Mouse (Mus musculus) CH12.LX (cell line): ENCODE data around the gene Tph2. TPM values are rescaled to one million over a fixed set of nuclear protein-coding genes. Genes with fewer than 3 reads are reported as not detected.
A peak's percentile ranks its signal among the peaks of the same experiment; 100 is the strongest.

Experiments used
- DNase-seq: peaks from one replicate; pipeline ENCODE4 v3.0.0-alpha.2; 2013; ENCODE audit errors: extremely low read depth
- H3K27ac ChIP-seq: 2 replicates; pipeline ENCODE4 v1.5.1; 2012; ENCODE audit warnings: low read depth, mild to moderate bottlenecking, control low read depth, moderate library complexity; ENCODE audit not compliant: insufficient read depth
- H3K27me3 ChIP-seq: replicated peaks from 2 replicates; pipeline ENCODE3; 2012; ENCODE audit warnings: inconsistent platforms
- H3K36me3 ChIP-seq, 2 experiments: replicated peaks in 1 of 2; 2 replicates each; pipeline versions ENCODE3 to v1.6.1; 2012; ENCODE audit warnings: inconsistent platforms in 1 of 2, low read length in 1 of 2, mild to moderate bottlenecking in 1 of 2, mixed read lengths in 1 of 2, moderate library complexity in 1 of 2; ENCODE audit not compliant: control insufficient read depth in 1 of 2, insufficient read depth in 1 of 2
- H3K4me1 ChIP-seq, 2 experiments: 2 replicates each; pipeline ENCODE4 v1.6.1; 2012; ENCODE audit warnings: inconsistent platforms in 1 of 2, moderate library complexity in 1 of 2; ENCODE audit not compliant: insufficient read depth in 2 of 2, control insufficient read depth in 1 of 2
- H3K4me2 ChIP-seq: 2 replicates; pipeline ENCODE4 v1.6.1; 2012; ENCODE audit warnings: low read depth, mild to moderate bottlenecking, control low read depth; ENCODE audit not compliant: poor library complexity, insufficient read depth, severe bottlenecking
- H3K4me3 ChIP-seq, 3 experiments: fragments of 150-350 bp in 1 of 3; sonication (generic) in 1 of 3; replicated peaks in 1 of 3; 2 replicates each; pipeline versions ENCODE3 to v1.5.1; 2011 to 2012; ENCODE audit warnings: low read depth in 2 of 3, low read length in 2 of 3, mild to moderate bottlenecking in 2 of 3, moderate library complexity in 2 of 3, control low read depth in 1 of 3, improper control_type of control experiment in 1 of 3, inconsistent platforms in 1 of 3, mixed read lengths in 1 of 3; ENCODE audit not compliant: poor library complexity in 1 of 3
- H3K79me2 ChIP-seq: replicated peaks from 2 replicates; pipeline ENCODE4 v1.6.1; 2012; ENCODE audit warnings: mild to moderate bottlenecking, moderate library complexity; ENCODE audit not compliant: control insufficient read depth, poor library complexity, insufficient read depth, severe bottlenecking; ENCODE audit errors: extremely low read depth
- H3K9ac ChIP-seq: 2 replicates; pipeline ENCODE4 v1.6.1; 2012; ENCODE audit warnings: low read depth, mild to moderate bottlenecking, control low read depth, moderate library complexity; ENCODE audit not compliant: insufficient read depth
- H3K9me3 ChIP-seq: replicated peaks from 2 replicates; pipeline ENCODE3; 2012; ENCODE audit warnings: low read length, inconsistent platforms, mixed read lengths
- BHLHE40 ChIP-seq: IDR thresholded peaks from 2 replicates; pipeline ENCODE4 v1.6.1; 2011; ENCODE audit warnings: mild to moderate bottlenecking, low read depth, low read length, improper control_type of control experiment
- CHD1 ChIP-seq: IDR thresholded peaks from 2 replicates; pipeline ENCODE4 v1.6.1; 2012; ENCODE audit warnings: low read depth, low read length, improper control_type of control experiment, inconsistent platforms
- CHD2 ChIP-seq: IDR thresholded peaks from 2 replicates; pipeline ENCODE4 v1.6.1; 2011; ENCODE audit warnings: low read length, improper control_type of control experiment
- CTCF ChIP-seq, 2 experiments: IDR thresholded peaks in 1 of 2; conservative IDR thresholded peaks in 1 of 2; 2 replicates each; pipeline ENCODE4 v1.5.1; 2011 to 2012; ENCODE audit warnings: low read depth in 2 of 2, low read length in 2 of 2, improper control_type of control experiment in 1 of 2, inconsistent platforms in 1 of 2, mild to moderate bottlenecking in 1 of 2, moderate library complexity in 1 of 2
- E2F4 ChIP-seq: IDR thresholded peaks from 2 replicates; pipeline ENCODE4 v1.6.1; 2011; ENCODE audit warnings: low read depth, low read length, improper control_type of control experiment; ENCODE audit not compliant: insufficient replicate concordance
- ELF1 ChIP-seq: IDR thresholded peaks from 2 replicates; pipeline ENCODE4 v1.6.1; 2014; ENCODE audit warnings: low read depth, mild to moderate bottlenecking, inconsistent platforms, low read length, improper control_type of control experiment
- ETS1 ChIP-seq: conservative IDR thresholded peaks from 2 replicates; pipeline ENCODE4 v1.6.1; 2012; ENCODE audit warnings: low read depth, mild to moderate bottlenecking, inconsistent platforms, low read length, improper control_type of control experiment, moderate library complexity
- GABPA ChIP-seq: IDR thresholded peaks from 2 replicates; pipeline ENCODE4 v1.6.1; 2012; ENCODE audit warnings: low read depth, low read length, improper control_type of control experiment, inconsistent platforms; ENCODE audit not compliant: insufficient replicate concordance
- HCFC1 ChIP-seq: IDR thresholded peaks from 2 replicates; pipeline ENCODE4 v1.6.1; 2012; ENCODE audit warnings: low read depth, mild to moderate bottlenecking, inconsistent platforms, low read length, improper control_type of control experiment
- IRF4 ChIP-seq: IDR thresholded peaks from 2 replicates; pipeline ENCODE4 v1.6.1; 2014; ENCODE audit warnings: low read depth, mild to moderate bottlenecking, inconsistent platforms, low read length, improper control_type of control experiment
- JUN ChIP-seq: IDR thresholded peaks from 2 replicates; pipeline ENCODE4 v1.6.1; 2011; ENCODE audit warnings: low read depth, mild to moderate bottlenecking, low read length, improper control_type of control experiment, moderate library complexity; ENCODE audit not compliant: insufficient read depth
- JUND ChIP-seq: conservative IDR thresholded peaks from 2 replicates; pipeline ENCODE4 v1.6.1; 2011; ENCODE audit warnings: low read depth, low read length, improper control_type of control experiment
- KAT2A ChIP-seq: IDR thresholded peaks from 2 replicates; pipeline ENCODE4 v1.6.1; 2012; ENCODE audit warnings: low read length, improper control_type of control experiment, inconsistent platforms; ENCODE audit not compliant: insufficient replicate concordance
- MAX ChIP-seq: IDR thresholded peaks from 2 replicates; pipeline ENCODE4 v1.6.1; 2011; ENCODE audit warnings: low read length, improper control_type of control experiment
- MAZ ChIP-seq: IDR thresholded peaks from 2 replicates; pipeline ENCODE4 v1.6.1; 2012; ENCODE audit warnings: low read depth, mild to moderate bottlenecking, inconsistent platforms, low read length, improper control_type of control experiment, moderate library complexity
- MEF2A ChIP-seq: IDR thresholded peaks from 2 replicates; pipeline ENCODE4 v1.6.1; 2014; ENCODE audit warnings: low read depth, mild to moderate bottlenecking, inconsistent platforms, low read length, improper control_type of control experiment, borderline replicate concordance
- MXI1 ChIP-seq: IDR thresholded peaks from 2 replicates; pipeline ENCODE4 v1.6.1; 2011; ENCODE audit warnings: mild to moderate bottlenecking, low read depth, low read length, improper control_type of control experiment
- MYC ChIP-seq: IDR thresholded peaks from 2 replicates; pipeline ENCODE4 v1.6.1; 2011; ENCODE audit warnings: low read depth, mild to moderate bottlenecking, improper control_type of control experiment, low read length
- NELFE ChIP-seq: IDR thresholded peaks from 2 replicates; pipeline ENCODE4 v1.6.1; 2011; ENCODE audit warnings: low read depth, low read length, improper control_type of control experiment
- NRF1 ChIP-seq: IDR thresholded peaks from 2 replicates; pipeline ENCODE4 v1.6.1; 2014; ENCODE audit warnings: low read depth, mild to moderate bottlenecking, inconsistent platforms, low read length, improper control_type of control experiment, moderate library complexity
- PAX5 ChIP-seq: IDR thresholded peaks from 2 replicates; pipeline ENCODE4 v1.6.1; 2012; ENCODE audit warnings: low read length, inconsistent platforms, mixed read lengths
- POLR2A ChIP-seq: IDR thresholded peaks from 2 replicates; pipeline ENCODE4 v1.6.1; 2011; ENCODE audit warnings: low read depth, mild to moderate bottlenecking, improper control_type of control experiment, low read length
- RAD21 ChIP-seq: IDR thresholded peaks from 2 replicates; pipeline ENCODE4 v1.6.1; 2011; ENCODE audit warnings: low read depth, mild to moderate bottlenecking, low read length, improper control_type of control experiment, moderate library complexity
- RCOR1 ChIP-seq: conservative IDR thresholded peaks from 2 replicates; pipeline ENCODE4 v1.6.1; 2012; ENCODE audit warnings: low read depth, mild to moderate bottlenecking, inconsistent platforms, low read length, improper control_type of control experiment
- SIN3A ChIP-seq: IDR thresholded peaks from 2 replicates; pipeline ENCODE4 v1.6.1; 2012; ENCODE audit warnings: low read length, improper control_type of control experiment, inconsistent platforms
- SMC3 ChIP-seq: IDR thresholded peaks from 2 replicates; pipeline ENCODE4 v1.6.1; 2011; ENCODE audit warnings: low read depth, low read length, improper control_type of control experiment
- TBP ChIP-seq: conservative IDR thresholded peaks from 2 replicates; pipeline ENCODE4 v1.6.1; 2011; ENCODE audit warnings: low read depth, low read length, improper control_type of control experiment
- UBTF ChIP-seq: IDR thresholded peaks from 2 replicates; pipeline ENCODE4 v1.6.1; 2012; ENCODE audit warnings: low read depth, mild to moderate bottlenecking, inconsistent platforms, low read length, improper control_type of control experiment, moderate library complexity
- USF1 ChIP-seq: IDR thresholded peaks from 2 replicates; pipeline ENCODE4 v1.6.1; 2014; ENCODE audit warnings: low read depth, mild to moderate bottlenecking, inconsistent platforms, low read length, improper control_type of control experiment
- USF2 ChIP-seq: conservative IDR thresholded peaks from 2 replicates; pipeline ENCODE4 v1.6.1; 2011; ENCODE audit warnings: low read depth, low read length, improper control_type of control experiment
- ZC3H11A ChIP-seq: IDR thresholded peaks from 2 replicates; pipeline ENCODE4 v1.6.1; 2012; ENCODE audit warnings: low read depth, mild to moderate bottlenecking, inconsistent platforms, low read length, improper control_type of control experiment
- ZKSCAN1 ChIP-seq: IDR thresholded peaks from 2 replicates; pipeline ENCODE4 v1.6.1; 2012; ENCODE audit warnings: low read depth, inconsistent platforms, low read length, improper control_type of control experiment, borderline replicate concordance
- ZMIZ1 ChIP-seq: IDR thresholded peaks from 2 replicates; pipeline ENCODE4 v1.6.1; 2012; ENCODE audit warnings: low read depth, mild to moderate bottlenecking, inconsistent platforms, low read length, improper control_type of control experiment
- ZNF384 ChIP-seq: IDR thresholded peaks from 2 replicates; pipeline ENCODE4 v1.6.1; 2012; ENCODE audit warnings: low read depth, low read length, improper control_type of control experiment, inconsistent platforms
- dilution Hi-C: fragments of 300-500 bp; cut with MboI; formaldehyde crosslinking; loops from 2 replicates; pipeline ENCODE4 v1.14.3; 2020; ENCODE audit warnings: low sequenced_read_pairs; ENCODE audit not compliant: extremely low pct_unique_long_range_greater_than_20kb, extremely low pct_ligation_motif_present
- in situ Hi-C: fragments of 300-500 bp; cut with MboI; formaldehyde crosslinking; loops from 3 replicates; pipeline ENCODE4 v1.14.3; 2019; ENCODE audit warnings: low sequenced_read_pairs, low pct_ligation_motif_present, low pct_unique_long_range_greater_than_20kb, mixed read lengths
- polyA plus RNA-seq: library from polyadenylated mRNA; unstranded; fragments of >175 nt; gene quantifications from 2 replicates; pipeline ENCODE4 v1.2.1, GENCODE M21; 2012; ENCODE audit warnings: low read depth; ENCODE audit not compliant: insufficient read length
- total RNA-seq, 2 experiments: library from RNA; depleted of rRNA; stranded (reverse); fragments of 300-350 nt in 1 of 2; fragments of >200 nt in 1 of 2; gene quantifications; 2 replicates each; pipeline ENCODE4 v1.2.3; 2012 to 2014

The Tph2 gene
- 0.42 and 0.55 TPM in 2 replicates for total RNA-seq (2012; rRNA removed)
- total RNA-seq (2014; rRNA removed) = 0.42 and 0.43 TPM in 2 replicates
- polyA plus RNA-seq = 0.46 and 0.54 TPM in 2 replicates

GRCm38 (mm10) chr10:115184697-115185096 is at the start of gene Tph2:
Gene Tph2 (minus strand): TSS chr10:115185022.
- no peak for TF ChIP-seq ZNF384
- TF ChIP-seq RAD21 = peak; percentile 73
- TF ChIP-seq RCOR1 = no peak
- peak; percentile 32; the same call in 1 of the 2 replicates for TF ChIP-seq MAX
- TF ChIP-seq ZKSCAN1 = no peak
- TF ChIP-seq MYC = no peak
- no peak for TF ChIP-seq CHD1
- TF ChIP-seq ZMIZ1 = no peak
- no peak for TF ChIP-seq NELFE
- TF ChIP-seq USF1 = no peak
- TF ChIP-seq SIN3A = peak; percentile 98
- no peak for TF ChIP-seq PAX5
- TF ChIP-seq GABPA = no peak
- no peak for TF ChIP-seq ZC3H11A
- TF ChIP-seq IRF4 = peak; percentile 26; the same call in 1 of the 2 replicates
- TF ChIP-seq ETS1 = no peak
- peak; percentile 67; the same call in 1 of the 2 replicates for TF ChIP-seq ELF1
- TF ChIP-seq JUN = no peak
- TF ChIP-seq KAT2A = no peak
- TF ChIP-seq USF2 = no peak
- TF ChIP-seq MXI1 = peak; percentile 92
- no peak for TF ChIP-seq NRF1
- TF ChIP-seq POLR2A = no peak
- no peak for TF ChIP-seq HCFC1
- TF ChIP-seq TBP = no peak
- no peak for TF ChIP-seq MEF2A
- peak; percentile 67 for TF ChIP-seq SMC3
- TF ChIP-seq MAZ = no peak
- TF ChIP-seq UBTF = no peak
- TF ChIP-seq JUND = no peak
- TF ChIP-seq E2F4 = no peak
- TF ChIP-seq CTCF (conservative IDR thresholded peaks at IDR 0.05 in 1 of 2, IDR thresholded peaks at IDR 0.05 in 1 of 2; ENCODE audit: low read depth in 2 of 2, low read length in 2 of 2) = peak; percentile 41 to 79
- TF ChIP-seq CHD2 = no peak
- peak; percentile 34; the same call in 1 of the 2 replicates for TF ChIP-seq BHLHE40
- no peaks in the 10 kb centered on the region for H3K79me2 ChIP-seq
- dilution Hi-C loops = no loop called here
- H3K4me2 ChIP-seq = no peak within 1 kb of the TSS
- H3K9me3 ChIP-seq = no peaks in the 10 kb centered on the region
- no peaks in the 10 kb centered on the region for H3K36me3 ChIP-seq
- peaks cover 30% of the 10 kb centered on the region for H3K27me3 ChIP-seq
- no peak within 1 kb of the TSS for H3K27ac ChIP-seq
- DNase-seq = peak; percentile 77
- no peak within 1 kb of the TSS for H3K4me3 ChIP-seq
- no peak within 1 kb of the TSS for H3K9ac ChIP-seq
- peaks cover 0 to 3% of the 10 kb centered on the region in 2 experiments; a peak in 1 of 4 replicates for H3K4me1 ChIP-seq
- in situ Hi-C loops = no loop called here
